Mouse (Mus musculus): Measurements from ENCODE around the gene Aldh3a2.
"Not testable (repeated sequence)": the region's sequence is repeated elsewhere in the genome, so short reads cannot be mapped to it uniquely, and the experiment has no call there.

The Aldh3a2 gene

DNA sequence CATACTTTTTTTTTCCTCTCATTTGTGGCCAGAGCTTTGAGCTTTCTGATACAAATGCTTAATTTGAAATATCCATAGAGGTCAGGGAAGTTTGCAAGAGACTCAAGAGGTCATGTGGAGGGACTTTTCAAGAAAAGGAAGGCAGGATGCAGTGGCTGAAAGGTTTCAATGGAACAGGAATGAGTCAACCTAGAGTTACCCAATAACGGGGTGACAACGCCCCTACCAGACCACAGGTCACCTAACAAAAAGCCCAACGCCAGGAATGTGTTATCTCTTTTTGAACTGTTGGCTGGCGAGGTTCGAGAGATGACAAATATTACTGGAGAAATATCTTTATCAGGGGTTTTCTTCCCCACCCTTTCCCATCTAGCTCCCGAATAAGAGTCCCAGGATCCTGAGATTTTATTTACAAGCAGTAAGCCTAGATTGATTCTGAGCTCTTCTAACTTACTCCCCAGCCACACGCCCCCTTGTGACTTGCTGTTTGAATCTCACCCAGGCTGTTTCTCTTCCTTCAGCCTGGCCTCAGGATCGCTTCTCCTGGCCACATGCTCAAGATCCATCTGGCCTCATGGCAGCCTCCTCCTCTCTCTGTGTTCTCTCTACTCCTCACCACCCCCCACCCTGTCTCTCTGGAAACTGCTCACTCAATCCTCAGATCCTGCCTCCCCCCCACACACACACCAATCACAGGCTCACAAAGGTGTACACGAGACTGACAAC lies 46.9 kb downstream of the Aldh3a2 start:
- in situ Hi-C loops (cut with MboI; ENCODE audit: low sequenced_read_pairs) = no loop called here

DNA sequence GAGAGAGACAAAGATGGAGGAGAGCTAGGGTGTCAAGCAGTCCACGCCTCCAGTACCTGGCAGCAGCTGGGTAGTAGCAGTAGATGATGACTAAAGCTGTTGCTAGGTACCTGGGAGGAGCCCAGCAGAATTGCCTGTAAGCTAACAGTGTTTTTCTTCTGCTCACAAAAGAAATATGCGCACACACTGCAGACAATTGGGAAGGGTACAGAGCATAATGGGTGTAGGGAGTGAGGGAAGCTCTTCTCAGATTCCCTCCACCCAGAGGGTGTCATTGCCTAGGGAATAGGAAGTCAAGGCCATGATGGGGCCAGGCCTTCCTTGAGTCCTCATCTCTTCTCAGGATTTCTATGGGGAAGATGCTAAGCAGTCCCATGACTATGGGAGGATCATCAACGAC lies 51.3 kb downstream of the Aldh3a2 start:
- in situ Hi-C loops (cut with MboI; ENCODE audit: low sequenced_read_pairs) = no loop called here

DNA sequence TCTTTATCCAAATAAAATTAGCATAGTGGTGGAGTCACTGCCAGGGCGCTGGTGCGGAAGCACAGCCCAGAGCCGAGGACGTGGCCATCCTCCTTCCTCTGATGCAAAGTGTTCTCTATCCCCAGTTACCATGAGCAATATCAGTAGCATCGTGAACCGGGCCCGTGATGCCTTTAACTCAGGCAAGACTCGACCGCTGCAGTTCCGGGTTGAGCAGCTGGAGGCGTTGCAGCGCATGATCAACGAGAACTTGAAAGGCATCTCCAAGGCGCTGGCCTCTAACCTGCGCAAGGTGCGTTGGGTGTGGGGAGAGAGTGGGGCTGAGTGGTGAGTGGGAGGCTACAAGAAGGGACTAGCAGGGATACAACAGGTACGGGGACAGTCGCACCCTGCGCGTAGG lies 55.2 kb downstream of the Aldh3a2 start:
- in situ Hi-C loops (cut with MboI; ENCODE audit: low sequenced_read_pairs) = no loop called here

- in situ Hi-C loops (cut with MboI; ENCODE audit: low sequenced_read_pairs) = no loop called here
Measured at GRCm38 (mm10) chr11:61208316-61208715, 58.9 kb downstream of the Aldh3a2 start.

GRCm38 (mm10) chr11:61207487-61208246 lies 59.6 kb downstream of the Aldh3a2 start, which contains the start of gene Aldh3a1:
TSS of gene Aldh3a1 (plus strand) at chr11:61207537.
- in situ Hi-C loops (cut with MboI; ENCODE audit: low sequenced_read_pairs) = no loop called here

- in situ Hi-C loops (cut with MboI; ENCODE audit: low sequenced_read_pairs) = no loop called here
Measured at GRCm38 (mm10) chr11:61206136-61206535, 61.1 kb downstream of the Aldh3a2 start.

- in situ Hi-C loops (cut with MboI; ENCODE audit: low sequenced_read_pairs) = no loop called here
Measured at GRCm38 (mm10) chr11:61205167-61205950, 61.9 kb downstream of the Aldh3a2 start.

GRCm38 (mm10) chr11:61202810-61203209 lies 64.5 kb downstream of the Aldh3a2 start:
- in situ Hi-C loops (cut with MboI; ENCODE audit: low sequenced_read_pairs) = no loop called here

- in situ Hi-C loops (cut with MboI; ENCODE audit: low sequenced_read_pairs) = no loop called here
Measured at GRCm38 (mm10) chr11:61202186-61202585, 65.1 kb downstream of the Aldh3a2 start.

DNA sequence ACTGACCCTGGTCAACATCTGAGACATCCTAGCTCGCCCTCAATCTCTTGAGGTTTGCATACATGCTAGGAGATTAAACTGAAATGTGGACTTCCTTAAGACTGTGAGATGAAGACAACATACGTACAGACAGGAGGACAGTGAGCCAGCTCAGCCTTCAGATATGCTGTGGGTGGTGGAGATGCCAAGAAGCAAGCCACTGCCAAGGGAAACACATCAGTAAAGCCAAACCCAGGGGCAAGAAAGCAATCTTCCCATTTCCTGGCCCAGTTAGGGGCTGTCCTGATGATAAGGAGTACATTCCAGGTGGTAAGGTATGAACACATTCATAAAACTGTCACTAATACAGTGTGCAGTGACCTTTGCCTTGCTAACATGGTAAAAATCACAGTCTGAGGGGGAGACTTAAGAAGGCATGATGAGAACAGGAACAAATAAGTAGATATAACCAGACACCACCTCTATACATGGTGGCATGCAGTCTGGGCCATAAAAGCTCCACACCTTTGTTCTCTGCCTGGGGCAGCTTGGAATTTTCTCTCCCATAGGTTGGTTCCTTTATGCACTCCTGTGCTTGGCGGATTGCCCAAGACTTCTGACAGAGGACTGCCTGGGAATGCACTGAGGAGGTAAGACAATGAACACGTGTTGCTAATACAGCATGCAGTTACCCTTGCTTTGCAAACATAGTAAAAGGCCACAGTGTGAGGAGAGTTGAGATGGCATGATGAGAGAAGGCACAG lies 67.5 kb downstream of the Aldh3a2 start:
- in situ Hi-C loops (cut with MboI; ENCODE audit: low sequenced_read_pairs) = no loop called here

GRCm38 (mm10) chr11:61197935-61198334 lies 69.3 kb downstream of the Aldh3a2 start:
- in situ Hi-C loops (cut with MboI; ENCODE audit: low sequenced_read_pairs) = no loop called here

DNA sequence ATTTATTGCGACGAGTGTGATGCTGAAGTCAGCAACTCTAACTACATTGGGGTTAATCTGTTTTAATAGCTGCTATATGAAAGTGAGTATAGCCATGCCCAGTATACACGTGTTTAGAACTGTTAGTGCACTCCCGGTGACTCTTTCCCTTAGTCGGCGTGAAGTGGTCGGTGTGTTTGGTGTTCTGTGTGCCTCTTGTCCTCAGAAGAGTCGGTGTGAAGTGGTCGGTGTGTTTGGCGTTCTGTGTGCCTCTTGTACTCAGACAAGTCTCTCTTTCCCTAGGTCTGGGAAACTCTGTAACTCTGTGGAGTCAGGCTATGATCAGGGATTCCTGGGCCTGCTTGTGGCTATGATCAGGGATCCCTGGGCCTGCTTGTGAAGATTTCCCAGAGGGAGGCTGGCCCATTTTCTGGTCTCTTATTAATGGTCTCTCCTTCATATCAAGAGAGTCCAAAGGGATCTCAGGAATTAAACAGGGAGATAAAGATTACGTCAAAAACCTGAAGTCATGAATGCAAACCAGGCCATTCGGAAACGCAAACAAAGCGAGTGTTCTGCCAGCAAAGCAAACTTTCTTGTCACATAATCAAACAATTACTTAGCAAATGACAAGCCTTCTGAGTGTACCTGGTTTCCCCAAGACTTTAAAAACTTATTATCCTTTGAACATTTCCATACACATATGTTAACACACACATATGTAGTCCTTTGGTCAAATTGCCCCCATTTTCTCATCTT lies 70.5 kb downstream of the Aldh3a2 start:
- in situ Hi-C loops (cut with MboI; ENCODE audit: low sequenced_read_pairs) = no loop called here

GRCm38 (mm10) chr11:61193392-61193791 lies 73.9 kb downstream of the Aldh3a2 start:
- in situ Hi-C loops (cut with MboI; ENCODE audit: low sequenced_read_pairs) = no loop called here

GRCm38 (mm10) chr11:61192779-61193178 lies 74.5 kb downstream of the Aldh3a2 start:
- in situ Hi-C loops (cut with MboI; ENCODE audit: low sequenced_read_pairs) = no loop called here

DNA sequence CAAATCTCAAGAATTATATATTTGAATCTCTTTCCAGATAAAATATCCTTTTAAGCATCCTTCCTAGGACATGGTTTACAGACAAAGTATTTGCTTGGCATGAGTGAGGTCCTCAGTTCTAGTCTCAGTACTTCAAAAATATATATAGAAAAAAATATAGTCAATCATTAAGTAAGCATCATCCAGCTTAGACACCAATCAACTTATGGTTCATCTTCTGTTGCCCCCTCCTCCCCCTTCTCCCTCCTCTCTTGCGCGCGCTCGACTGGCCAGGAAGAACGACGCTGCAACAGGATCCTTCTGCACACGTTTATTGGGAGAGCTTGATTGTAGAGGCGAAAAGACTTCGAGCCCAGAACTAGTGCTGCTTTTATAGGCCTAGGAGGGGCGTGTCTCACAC lies 75.1 kb downstream of the Aldh3a2 start:
- in situ Hi-C loops (cut with MboI; ENCODE audit: low sequenced_read_pairs) = not testable (repeated sequence)

GRCm38 (mm10) chr11:61190776-61191175 lies 76.5 kb downstream of the Aldh3a2 start:
- in situ Hi-C loops (cut with MboI; ENCODE audit: low sequenced_read_pairs) = no loop called here

- in situ Hi-C loops (cut with MboI; ENCODE audit: low sequenced_read_pairs) = no loop called here
Measured at GRCm38 (mm10) chr11:61183820-61184219, 83.4 kb downstream of the Aldh3a2 start.

GRCm38 (mm10) chr11:61181624-61182023 lies 85.6 kb downstream of the Aldh3a2 start:
- in situ Hi-C loops (cut with MboI; ENCODE audit: low sequenced_read_pairs) = no loop called here

DNA sequence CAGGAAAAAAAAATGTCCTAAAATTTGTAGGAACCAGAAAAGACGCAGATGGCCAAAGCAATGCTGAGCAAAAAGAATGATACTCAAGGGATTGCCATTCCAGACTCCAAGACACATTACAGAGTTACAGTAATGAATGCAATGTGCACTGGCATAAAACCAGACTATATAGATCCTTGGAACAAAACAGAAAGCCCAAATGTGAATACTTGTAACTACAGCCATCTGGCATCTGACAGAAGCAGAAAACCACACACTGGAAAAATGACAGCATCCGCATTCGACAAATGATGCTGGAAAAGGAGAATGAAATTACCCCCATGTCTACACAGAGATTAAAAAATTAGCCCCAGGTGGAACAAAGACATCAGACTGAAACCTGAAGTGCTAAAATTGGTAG lies 86.9 kb downstream of the Aldh3a2 start:
- in situ Hi-C loops (cut with MboI; ENCODE audit: low sequenced_read_pairs) = no loop called here

- in situ Hi-C loops (cut with MboI; ENCODE audit: low sequenced_read_pairs) = no loop called here
Measured at GRCm38 (mm10) chr11:61176321-61176720, 90.9 kb downstream of the Aldh3a2 start.
